Mouse (Mus musculus) lung, embryonic 15.5 days (tissue): ENCODE measurements around the gene Rapgef5. TPM values are rescaled to one million over a fixed set of nuclear protein-coding genes. Genes with fewer than 3 reads are reported as not detected.

ENCODE experiments used
- ATAC-seq: fragments of 200-750 bp; cut with Nextera tagmentation; 2 replicates; pipeline ENCODE4 v1.8.0; 2017; ENCODE audit warnings: moderate number of reproducible peaks, borderline replicate concordance; ENCODE audit not compliant: low FRiP score, low TSS enrichment; ENCODE audit errors: extremely low read depth
- H3K27ac ChIP-seq: fragments of 300-500 bp; sonication (generic); 2 replicates; pipeline ENCODE4 v1.5.1; 2015; ENCODE audit warnings: moderate library complexity, mild to moderate bottlenecking, inconsistent platforms
- H3K27me3 ChIP-seq: fragments of 300-500 bp; sonication (generic); 2 replicates; pipeline ENCODE4 v1.6.1; 2015; ENCODE audit warnings: inconsistent platforms
- H3K36me3 ChIP-seq: fragments of 300-500 bp; sonication (generic); 2 replicates; pipeline ENCODE4 v1.6.1; 2015; ENCODE audit warnings: inconsistent platforms
- H3K4me1 ChIP-seq: fragments of 300-500 bp; sonication (generic); 2 replicates; pipeline ENCODE4 v1.6.1; 2015; ENCODE audit warnings: inconsistent platforms
- H3K4me2 ChIP-seq: fragments of 300-500 bp; sonication (generic); 2 replicates; pipeline ENCODE4 v1.6.1; 2015; ENCODE audit warnings: inconsistent platforms, mild to moderate bottlenecking, moderate library complexity
- H3K4me3 ChIP-seq: fragments of 300-500 bp; sonication (generic); 2 replicates; pipeline ENCODE4 v1.5.1; 2015; ENCODE audit warnings: mild to moderate bottlenecking, inconsistent platforms
- H3K9ac ChIP-seq: fragments of 300-500 bp; sonication (generic); 2 replicates; pipeline ENCODE4 v1.6.1; 2015; ENCODE audit warnings: inconsistent platforms
- H3K9me3 ChIP-seq: fragments of 300-500 bp; sonication (generic); 2 replicates; pipeline ENCODE4 v1.6.1; 2016; ENCODE audit warnings: inconsistent platforms
- WGBS: fragments of 180-500 bp; shearing (Covaris S2); methylation state at CpG from one replicate; pipeline ENCODE4 v1.1.7; 2015; 5-methylcytosine and 5-hydroxymethylcytosine counted together
- polyA plus RNA-seq: library from polyadenylated mRNA; unstranded; fragments of >200 nt; fragmentation: Nextera tagmentation; extraction: Ambion mirVana; gene quantifications from 2 replicates; pipeline ENCODE4 v1.2.1, GENCODE M21; 2015

The Rapgef5 gene
- polyA plus RNA-seq, 1 experiment from 2014 or later = 25.3 TPM

GRCm38 (mm10) chr12:117656935-117657334, 140.7 kb downstream of the Rapgef5 start:
- H3K9ac ChIP-seq = no peak overlapping the region
- no peak overlapping the region for H3K4me2 ChIP-seq
- no peak; the same call in 1 of the 2 replicates for ATAC-seq
- 42% methylated on average over 4 of the region's 4 CpGs for WGBS
- no peaks in the 10 kb centered on the region for H3K27me3 ChIP-seq
- H3K4me3 ChIP-seq = no peak overlapping the region
- H3K27ac ChIP-seq = no peak overlapping the region
- H3K36me3 ChIP-seq = no peaks in the 10 kb centered on the region
- H3K4me1 ChIP-seq = peaks cover 3% of the 10 kb centered on the region; the same call in 1 of the 2 replicates
- H3K9me3 ChIP-seq = no peaks in the 10 kb centered on the region

- Histone ChIP-seq H3K27me3 (no peaks in the 10 kb centered on the region), H3K9me3 (no peaks in the 10 kb centered on the region), H3K27ac (peak overlapping the region; percentile 7; the same call in 1 of the 2 replicates), H3K4me1 (peaks cover 10% of the 10 kb centered on the region), H3K36me3 (no peaks in the 10 kb centered on the region), H3K4me3 (peak overlapping the region; percentile 21), H3K4me2 (peak overlapping the region; percentile 25; the same call in 1 of the 2 replicates), H3K9ac (no peak overlapping the region)
- WGBS = 42% methylated on average over 5 of the region's 5 CpGs
- no peak for ATAC-seq
Measured at GRCm38 (mm10) chr12:117657766-117658165, 141.5 kb downstream of the Rapgef5 start.

GRCm38 (mm10) chr12:117658821-117659220, 142.5 kb downstream of the Rapgef5 start:
- WGBS = 44% methylated on average over 6 of the region's 6 CpGs
- Histone ChIP-seq H3K36me3 (no peaks in the 10 kb centered on the region), H3K4me2 (peak overlapping the region; percentile 25; the same call in 1 of the 2 replicates), H3K9me3 (no peaks in the 10 kb centered on the region), H3K9ac (no peak overlapping the region), H3K4me3 (peak overlapping the region; percentile 21), H3K27ac (peak overlapping the region; percentile 8; the same call in 1 of the 2 replicates), H3K27me3 (no peaks in the 10 kb centered on the region), H3K4me1 (peaks cover 10% of the 10 kb centered on the region)
- ATAC-seq = no peak

GRCm38 (mm10) chr12:117660361-117660760, 144.1 kb downstream of the Rapgef5 start:
- Histone ChIP-seq H3K9me3 (no peaks in the 10 kb centered on the region), H3K27me3 (no peaks in the 10 kb centered on the region), H3K4me3 (no peak overlapping the region), H3K36me3 (no peaks in the 10 kb centered on the region), H3K4me1 (peaks cover 11% of the 10 kb centered on the region), H3K4me2 (peak overlapping the region; percentile 13; the same call in 1 of the 2 replicates), H3K9ac (no peak overlapping the region), H3K27ac (no peak overlapping the region)
- 30% methylated on average over 4 of the region's 4 CpGs for WGBS
- no peak for ATAC-seq

- H3K4me1 ChIP-seq = peaks cover 12% of the 10 kb centered on the region
- no peak overlapping the region for H3K27ac ChIP-seq
- H3K4me3 ChIP-seq = no peak overlapping the region
- H3K27me3 ChIP-seq = no peaks in the 10 kb centered on the region
- H3K9me3 ChIP-seq = no peaks in the 10 kb centered on the region
- no peak overlapping the region for H3K4me2 ChIP-seq
- no peaks in the 10 kb centered on the region for H3K36me3 ChIP-seq
- H3K9ac ChIP-seq = no peak overlapping the region
- no peak for ATAC-seq
- WGBS = 44% methylated on average over 6 of the region's 6 CpGs
Measured at GRCm38 (mm10) chr12:117661871-117662270, 145.6 kb downstream of the Rapgef5 start.

GRCm38 (mm10) chr12:117663637-117664036, 147.4 kb downstream of the Rapgef5 start:
- WGBS = 32% methylated on average over 5 of the region's 5 CpGs
- Histone ChIP-seq H3K4me2 (no peak overlapping the region), H3K9ac (no peak overlapping the region)

GRCm38 (mm10) chr12:117664644-117665043, 148.4 kb downstream of the Rapgef5 start:
- H3K9me3 ChIP-seq = no peaks in the 10 kb centered on the region
- 77% methylated on average over 5 of the region's 5 CpGs for WGBS
- no peaks in the 10 kb centered on the region for H3K27me3 ChIP-seq
- peaks cover 18% of the 10 kb centered on the region for H3K4me1 ChIP-seq
- no peaks in the 10 kb centered on the region for H3K36me3 ChIP-seq
- no peak for ATAC-seq
- no peak overlapping the region for H3K9ac ChIP-seq
- H3K4me3 ChIP-seq = no peak overlapping the region
- H3K27ac ChIP-seq = peak overlapping the region; percentile 33; the same call in 1 of the 2 replicates
- H3K4me2 ChIP-seq = no peak overlapping the region

More at GRCm38 (mm10) chr12:117663637-117664036, 147.4 kb downstream of the Rapgef5 start:
- no peaks in the 10 kb centered on the region for H3K9me3 ChIP-seq
- peak; percentile 83 for ATAC-seq
- no peak overlapping the region for H3K4me3 ChIP-seq
- peaks cover 12% of the 10 kb centered on the region for H3K4me1 ChIP-seq
- H3K27me3 ChIP-seq = no peaks in the 10 kb centered on the region
- peak overlapping the region; percentile 59 for H3K27ac ChIP-seq
- H3K36me3 ChIP-seq = no peaks in the 10 kb centered on the region

GRCm38 (mm10) chr12:117666391-117666790, 150.1 kb downstream of the Rapgef5 start:
- ATAC-seq = no peak
- no peaks in the 10 kb centered on the region for H3K36me3 ChIP-seq
- no peak overlapping the region for H3K4me2 ChIP-seq
- H3K4me3 ChIP-seq = no peak overlapping the region
- H3K27me3 ChIP-seq = no peaks in the 10 kb centered on the region
- peaks cover 22% of the 10 kb centered on the region for H3K4me1 ChIP-seq
- H3K9ac ChIP-seq = no peak overlapping the region
- WGBS = 87% methylated on average over 3 of the region's 3 CpGs
- no peaks in the 10 kb centered on the region for H3K9me3 ChIP-seq
- no peak overlapping the region for H3K27ac ChIP-seq

GRCm38 (mm10) chr12:117669610-117670400, 153.5 kb downstream of the Rapgef5 start:
- no peak overlapping the region for H3K27ac ChIP-seq
- no peaks in the 10 kb centered on the region for H3K36me3 ChIP-seq
- no peak overlapping the region for H3K9ac ChIP-seq
- no peak overlapping the region for H3K4me2 ChIP-seq
- 56% methylated on average over 10 of the region's 10 CpGs for WGBS
- peaks cover 35% of the 10 kb centered on the region; the same call in 1 of the 2 replicates for H3K4me1 ChIP-seq
- H3K27me3 ChIP-seq = no peaks in the 10 kb centered on the region
- no peaks in the 10 kb centered on the region for H3K9me3 ChIP-seq
- H3K4me3 ChIP-seq = no peak overlapping the region
- 0 out of 2 replicates have a peak, but pooled peaks have one; percentile 16 for ATAC-seq

GRCm38 (mm10) chr12:117673188-117673587, 156.9 kb downstream of the Rapgef5 start:
- Histone ChIP-seq H3K27me3 (no peaks in the 10 kb centered on the region), H3K9me3 (no peaks in the 10 kb centered on the region), H3K9ac (no peak overlapping the region), H3K4me2 (no peak overlapping the region), H3K36me3 (no peaks in the 10 kb centered on the region), H3K27ac (peak overlapping the region; percentile 61), H3K4me3 (no peak overlapping the region), H3K4me1 (peaks cover 33% of the 10 kb centered on the region; the same call in 1 of the 2 replicates)
- ATAC-seq = peak; percentile 63; the same call in 1 of the 2 replicates
- WGBS = 30% methylated on average over 2 of the region's 2 CpGs

GRCm38 (mm10) chr12:117674511-117674910, 158.2 kb downstream of the Rapgef5 start:
- ATAC-seq = no peak
- Histone ChIP-seq H3K4me2 (no peak overlapping the region), H3K4me1 (peaks cover 30% of the 10 kb centered on the region), H3K4me3 (no peak overlapping the region), H3K27me3 (no peaks in the 10 kb centered on the region), H3K9ac (no peak overlapping the region), H3K27ac (no peak overlapping the region), H3K36me3 (no peaks in the 10 kb centered on the region), H3K9me3 (no peaks in the 10 kb centered on the region)
- WGBS = 94% methylated on average over 2 of the region's 2 CpGs

- ATAC-seq = no peak
- WGBS = 79% methylated on average over 4 of the region's 4 CpGs
- Histone ChIP-seq H3K9ac (no peak overlapping the region), H3K27ac (no peak overlapping the region), H3K9me3 (no peaks in the 10 kb centered on the region), H3K36me3 (no peaks in the 10 kb centered on the region), H3K4me1 (peaks cover 35% of the 10 kb centered on the region), H3K4me3 (no peak overlapping the region), H3K27me3 (no peaks in the 10 kb centered on the region), H3K4me2 (no peak overlapping the region)
Measured at GRCm38 (mm10) chr12:117676265-117676664, 160.0 kb downstream of the Rapgef5 start.
